Mouse (Mus musculus) MEL (cell line): ENCODE results near the gene Gm773.

Experiments
- CTCF ChIP-seq, 3 experiments: IDR thresholded peaks in 2 of 3; conservative IDR thresholded peaks in 1 of 3; 2 replicates each; pipeline ENCODE4 v1.5.1; 2011 to 2012; ENCODE audit warnings: low read length in 3 of 3, low read depth in 2 of 3, mild to moderate bottlenecking in 2 of 3, improper control_type of control experiment in 1 of 3, inconsistent platforms in 1 of 3, mixed read lengths in 1 of 3, moderate library complexity in 1 of 3; ENCODE audit not compliant: control insufficient read depth in 1 of 3, insufficient read depth in 1 of 3, poor library complexity in 1 of 3, severe bottlenecking in 1 of 3
- MEF2A ChIP-seq: IDR thresholded peaks from 2 replicates; pipeline ENCODE4 v1.6.1; 2014; ENCODE audit warnings: low read depth, mild to moderate bottlenecking, inconsistent platforms, low read length, improper control_type of control experiment; ENCODE audit not compliant: poor library complexity, insufficient replicate concordance, severe bottlenecking; ENCODE audit errors: extremely low read depth
- MXI1 ChIP-seq: IDR thresholded peaks from 2 replicates; pipeline ENCODE4 v1.6.1; 2011; ENCODE audit warnings: mild to moderate bottlenecking, low read depth, low read length, improper control_type of control experiment
- MYB ChIP-seq: IDR thresholded peaks from 2 replicates; pipeline ENCODE4 v1.6.1; 2011; ENCODE audit warnings: mild to moderate bottlenecking, low read depth, low read length, improper control_type of control experiment
- MYC ChIP-seq: IDR thresholded peaks from 2 replicates; pipeline ENCODE4 v1.6.1; 2011; ENCODE audit warnings: low read depth, mild to moderate bottlenecking, low read length, improper control_type of control experiment, moderate library complexity
- POLR2A ChIP-seq, 2 experiments: IDR thresholded peaks; 2 replicates each; pipeline ENCODE4 v1.6.1; 2011 to 2012; ENCODE audit warnings: low read length in 2 of 2, mild to moderate bottlenecking in 2 of 2, control low read depth in 1 of 2, improper control_type of control experiment in 1 of 2, low read depth in 1 of 2, moderate library complexity in 1 of 2; ENCODE audit not compliant: control insufficient read depth in 1 of 2, insufficient read depth in 1 of 2, poor library complexity in 1 of 2
- ZC3H11A ChIP-seq: IDR thresholded peaks from 2 replicates; pipeline ENCODE4 v1.6.1; 2012; ENCODE audit warnings: low read depth, mild to moderate bottlenecking, inconsistent platforms, low read length, improper control_type of control experiment

- TF ChIP-seq CTCF (IDR thresholded peaks at IDR 0.05 in 2 of 3, conservative IDR thresholded peaks at IDR 0.05 in 1 of 3; ENCODE audit: control insufficient read depth in 1 of 3, insufficient read depth in 1 of 3, low read depth in 2 of 3, low read length in 3 of 3, poor library complexity in 1 of 3, severe bottlenecking in 1 of 3) (no peak), POLR2A (IDR thresholded peaks at IDR 0.05; ENCODE audit: control insufficient read depth in 1 of 2, insufficient read depth in 1 of 2, low read depth in 1 of 2, low read length in 2 of 2, poor library complexity in 1 of 2) (no peak), MYC (no peak), MXI1 (no peak), ZC3H11A (no peak), MYB (no peak), MEF2A (no peak)
Measured at GRCm38 (mm10) chrX:56212771-56213170, at the start of gene Gm773.
